Mouse (Mus musculus): ENCODE data around the gene Moap1.

Gene Moap1

GRCm38 (mm10) chr12:102704457-102705198 lies 38.8 kb downstream of the Moap1 start, which contains the start of gene Itpk1:
Itpk1 (minus strand) TSS chr12:102704930.
- peak; percentile 72 for DNase-seq (ENCODE audit: low read depth, low spot score)
- Histone ChIP-seq H3K36me3 (ENCODE audit: control insufficient read depth, insufficient read depth, low read length, poor library complexity, severe bottlenecking) (no peaks in the 10 kb centered on the region), H3K27me3 (ENCODE audit: control insufficient read depth, insufficient read depth, low read length, poor library complexity, severe bottlenecking) (no peaks in the 10 kb centered on the region)

GRCm38 (mm10) chr12:102703921-102704408 lies 39.5 kb downstream of the Moap1 start:
- peak; percentile 41 for DNase-seq (ENCODE audit: low read depth, low spot score)
- no peaks in the 10 kb centered on the region for H3K36me3 ChIP-seq (ENCODE audit: control insufficient read depth, insufficient read depth, low read length, poor library complexity, severe bottlenecking)
- H3K27me3 ChIP-seq (ENCODE audit: control insufficient read depth, insufficient read depth, low read length, poor library complexity, severe bottlenecking), result no peaks in the 10 kb centered on the region

- no peak for DNase-seq (ENCODE audit: low read depth, low spot score)
- Histone ChIP-seq H3K36me3 (ENCODE audit: control insufficient read depth, insufficient read depth, low read length, poor library complexity, severe bottlenecking) (no peaks in the 10 kb centered on the region), H3K27me3 (ENCODE audit: control insufficient read depth, insufficient read depth, low read length, poor library complexity, severe bottlenecking) (no peaks in the 10 kb centered on the region)
These were observed 40.0 kb downstream of the Moap1 start for GRCm38 (mm10) chr12:102703441-102703840.

- Histone ChIP-seq H3K36me3 (ENCODE audit: control insufficient read depth, insufficient read depth, low read length, poor library complexity, severe bottlenecking) (no peaks in the 10 kb centered on the region), H3K27me3 (ENCODE audit: control insufficient read depth, insufficient read depth, low read length, poor library complexity, severe bottlenecking) (no peaks in the 10 kb centered on the region)
- DNase-seq (ENCODE audit: low read depth, low spot score), result no peak
These were observed 40.4 kb downstream of the Moap1 start for GRCm38 (mm10) chr12:102703111-102703412.

GRCm38 (mm10) chr12:102702356-102703110 lies 40.9 kb downstream of the Moap1 start:
- no peaks in the 10 kb centered on the region for H3K36me3 ChIP-seq (ENCODE audit: control insufficient read depth, insufficient read depth, low read length, poor library complexity, severe bottlenecking)
- no peaks in the 10 kb centered on the region for H3K27me3 ChIP-seq (ENCODE audit: control insufficient read depth, insufficient read depth, low read length, poor library complexity, severe bottlenecking)
- DNase-seq (ENCODE audit: low read depth, low spot score), result peak; percentile 91

GRCm38 (mm10) chr12:102701691-102702207 lies 41.7 kb downstream of the Moap1 start:
- H3K36me3 ChIP-seq (ENCODE audit: control insufficient read depth, insufficient read depth, low read length, poor library complexity, severe bottlenecking), result no peaks in the 10 kb centered on the region
- DNase-seq (ENCODE audit: low read depth, low spot score), result no peak
- H3K27me3 ChIP-seq (ENCODE audit: control insufficient read depth, insufficient read depth, low read length, poor library complexity, severe bottlenecking), result no peaks in the 10 kb centered on the region

- no peaks in the 10 kb centered on the region for H3K36me3 ChIP-seq (ENCODE audit: control insufficient read depth, insufficient read depth, low read length, poor library complexity, severe bottlenecking)
- no peaks in the 10 kb centered on the region for H3K27me3 ChIP-seq (ENCODE audit: control insufficient read depth, insufficient read depth, low read length, poor library complexity, severe bottlenecking)
- DNase-seq (ENCODE audit: low read depth, low spot score), result no peak
These were observed 43.0 kb downstream of the Moap1 start for GRCm38 (mm10) chr12:102700453-102700852.

- DNase-seq (ENCODE audit: low read depth, low spot score), result no peak
- H3K36me3 ChIP-seq (ENCODE audit: control insufficient read depth, insufficient read depth, low read length, poor library complexity, severe bottlenecking), result no peaks in the 10 kb centered on the region
- no peaks in the 10 kb centered on the region for H3K27me3 ChIP-seq (ENCODE audit: control insufficient read depth, insufficient read depth, low read length, poor library complexity, severe bottlenecking)
These were observed 44.3 kb downstream of the Moap1 start for GRCm38 (mm10) chr12:102699156-102699555.

GRCm38 (mm10) chr12:102698089-102698684 lies 45.3 kb downstream of the Moap1 start:
- H3K27me3 ChIP-seq (ENCODE audit: control insufficient read depth, insufficient read depth, low read length, poor library complexity, severe bottlenecking), result no peaks in the 10 kb centered on the region
- DNase-seq (ENCODE audit: low read depth, low spot score), result no peak
- H3K36me3 ChIP-seq (ENCODE audit: control insufficient read depth, insufficient read depth, low read length, poor library complexity, severe bottlenecking), result no peaks in the 10 kb centered on the region

GRCm38 (mm10) chr12:102697381-102697780 lies 46.1 kb downstream of the Moap1 start:
- no peak for DNase-seq (ENCODE audit: low read depth, low spot score)
- Histone ChIP-seq H3K36me3 (ENCODE audit: control insufficient read depth, insufficient read depth, low read length, poor library complexity, severe bottlenecking) (no peaks in the 10 kb centered on the region), H3K27me3 (ENCODE audit: control insufficient read depth, insufficient read depth, low read length, poor library complexity, severe bottlenecking) (no peaks in the 10 kb centered on the region)

GRCm38 (mm10) chr12:102696635-102697354 lies 46.7 kb downstream of the Moap1 start:
- DNase-seq (ENCODE audit: low read depth, low spot score), result no peak
- Histone ChIP-seq H3K36me3 (ENCODE audit: control insufficient read depth, insufficient read depth, low read length, poor library complexity, severe bottlenecking) (no peaks in the 10 kb centered on the region), H3K27me3 (ENCODE audit: control insufficient read depth, insufficient read depth, low read length, poor library complexity, severe bottlenecking) (no peaks in the 10 kb centered on the region)

- Histone ChIP-seq H3K27me3 (ENCODE audit: control insufficient read depth, insufficient read depth, low read length, poor library complexity, severe bottlenecking) (no peaks in the 10 kb centered on the region), H3K36me3 (ENCODE audit: control insufficient read depth, insufficient read depth, low read length, poor library complexity, severe bottlenecking) (no peaks in the 10 kb centered on the region)
- no peak for DNase-seq (ENCODE audit: low read depth, low spot score)
These were observed 47.9 kb downstream of the Moap1 start for GRCm38 (mm10) chr12:102695369-102696239.
